Mouse (Mus musculus) hindbrain, embryonic 10.5 days (tissue): Measurements from ENCODE around the gene Ttc26. TPM values are rescaled to one million over a fixed set of nuclear protein-coding genes. Genes with fewer than 3 reads are reported as not detected.
"Not testable (repeated sequence)": the region's sequence is repeated elsewhere in the genome, so short reads cannot be mapped to it uniquely, and the experiment has no call there.

Experiments
- DNase-seq: peaks from one replicate; pipeline ENCODE4 v3.0.0-alpha.2; 2017; ENCODE audit warnings: low spot score
- H3K27ac ChIP-seq: fragments of 300-500 bp; sonication (generic); 2 replicates; pipeline ENCODE4 v1.5.1; 2016; ENCODE audit warnings: mild to moderate bottlenecking, moderate library complexity
- H3K27me3 ChIP-seq: fragments of 300-500 bp; sonication (generic); 2 replicates; pipeline ENCODE4 v1.6.1; 2016; ENCODE audit warnings: mild to moderate bottlenecking; ENCODE audit not compliant: poor library complexity, insufficient read depth, severe bottlenecking
- H3K36me3 ChIP-seq: fragments of 300-500 bp; sonication (generic); 2 replicates; pipeline ENCODE4 v1.6.1; 2016; ENCODE audit warnings: mild to moderate bottlenecking, moderate library complexity
- H3K4me1 ChIP-seq: fragments of 300-500 bp; sonication (generic); replicated peaks from 2 replicates; pipeline ENCODE4 v1.6.1; 2016; ENCODE audit warnings: mild to moderate bottlenecking
- H3K4me3 ChIP-seq: fragments of 300-500 bp; sonication (generic); 2 replicates; pipeline ENCODE4 v1.5.1; 2016; ENCODE audit warnings: mild to moderate bottlenecking, moderate library complexity
- H3K9me3 ChIP-seq: fragments of 300-500 bp; sonication (generic); 2 replicates; pipeline ENCODE4 v1.6.1; 2016; ENCODE audit warnings: mild to moderate bottlenecking, moderate library complexity
- WGBS: fragments of 180-500 bp; shearing (Covaris S2); methylation state at CpG from one replicate; pipeline ENCODE4 v1.1.7; 2016; 5-methylcytosine and 5-hydroxymethylcytosine counted together
- polyA plus RNA-seq: library from polyadenylated mRNA; unstranded; fragments of >200 nt; fragmentation: Nextera tagmentation; extraction: Ambion mirVana; gene quantifications from 2 replicates; pipeline ENCODE4 v1.2.1, GENCODE M21; 2016

Gene Ttc26
- polyA plus RNA-seq, 1 experiment from 2014 or later: 14.3 TPM

DNA sequence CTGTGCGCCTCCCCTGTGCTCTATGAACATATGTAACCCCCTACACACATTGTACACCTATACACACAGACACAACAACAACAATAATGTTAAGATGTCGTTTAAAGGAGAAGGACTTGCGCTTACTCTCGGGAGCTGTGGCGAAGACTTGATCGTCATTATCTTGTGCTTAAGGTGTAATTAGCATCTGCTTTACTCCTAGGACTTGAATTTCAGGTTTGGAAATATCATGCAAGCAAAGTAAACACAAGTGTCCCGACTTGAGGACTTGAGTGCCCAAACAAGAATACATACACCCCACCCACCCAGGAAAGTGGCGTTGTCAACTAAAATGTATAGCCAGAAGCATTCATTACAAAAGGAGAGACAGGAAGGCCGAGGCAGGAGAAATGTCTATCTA, 31.5 kb upstream of the Ttc26 start:
- no peak overlapping the region for H3K4me3 ChIP-seq
- 80% methylated on average over 9 of the region's 9 CpGs for WGBS
- H3K36me3 ChIP-seq: no peaks in the 10 kb centered on the region
- no peak for DNase-seq
- no peaks in the 10 kb centered on the region for H3K9me3 ChIP-seq
- peaks cover 55% of the 10 kb centered on the region for H3K27me3 ChIP-seq
- peaks cover 12% of the 10 kb centered on the region for H3K4me1 ChIP-seq
- H3K27ac ChIP-seq: no peak overlapping the region

DNA sequence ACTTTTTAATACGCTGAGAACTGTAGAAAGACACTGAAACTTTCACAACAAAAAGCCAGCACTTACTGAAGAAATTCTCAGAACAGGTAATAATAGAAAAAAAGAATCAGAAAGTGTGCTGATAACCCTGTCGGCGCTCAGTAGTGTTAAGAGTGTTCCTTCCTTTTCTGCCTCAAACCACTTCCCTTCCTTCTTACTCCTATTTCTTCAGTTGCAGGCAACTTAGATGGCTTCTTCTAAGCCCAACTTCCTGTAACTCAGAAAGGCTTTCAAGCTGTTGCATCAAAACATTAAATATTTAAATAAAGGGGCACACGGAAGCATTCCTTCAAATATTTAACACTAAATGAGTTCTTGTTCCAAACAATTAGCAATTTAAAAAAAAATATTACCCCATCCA, 29.3 kb upstream of the Ttc26 start:
- no peaks in the 10 kb centered on the region for H3K36me3 ChIP-seq

DNA sequence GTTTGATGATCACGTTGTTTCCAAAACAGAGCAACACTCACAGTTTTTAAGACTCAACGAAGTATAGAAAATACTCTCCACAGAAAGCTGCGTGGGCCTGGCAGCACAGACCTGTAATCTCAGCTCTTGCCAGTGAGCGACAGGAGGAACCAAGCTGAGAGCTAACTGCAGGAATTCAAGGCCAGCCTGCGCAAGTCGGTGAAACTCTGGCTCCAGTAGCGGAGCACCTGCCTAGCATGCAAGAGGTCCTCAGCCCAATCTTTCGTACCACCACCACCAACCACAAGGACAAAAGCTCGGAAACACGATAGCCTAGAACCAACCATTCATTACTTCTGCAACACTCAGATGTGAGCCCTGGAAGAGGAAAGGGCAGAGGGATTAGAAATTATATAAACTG, 28.8 kb upstream of the Ttc26 start:
- Histone ChIP-seq H3K9me3 (no peaks in the 10 kb centered on the region), H3K4me1 (peaks cover 21% of the 10 kb centered on the region), H3K4me3 (peak overlapping the region; percentile 60; the same call in 1 of the 2 replicates), H3K27me3 (peaks cover 81% of the 10 kb centered on the region), H3K36me3 (no peaks in the 10 kb centered on the region), H3K27ac (no peak overlapping the region)
- WGBS: 9% methylated on average over 10 of the region's 10 CpGs
- DNase-seq: peak; percentile 40

More for the DNA sequence above, 29.3 kb upstream of the Ttc26 start:
- DNase-seq: no peak
- Histone ChIP-seq H3K4me1 (peaks cover 21% of the 10 kb centered on the region), H3K27ac (no peak overlapping the region), H3K27me3 (peaks cover 76% of the 10 kb centered on the region), H3K9me3 (no peaks in the 10 kb centered on the region), H3K4me3 (no peak overlapping the region)
- WGBS: 59% methylated on average over 4 of the region's 4 CpGs

DNA sequence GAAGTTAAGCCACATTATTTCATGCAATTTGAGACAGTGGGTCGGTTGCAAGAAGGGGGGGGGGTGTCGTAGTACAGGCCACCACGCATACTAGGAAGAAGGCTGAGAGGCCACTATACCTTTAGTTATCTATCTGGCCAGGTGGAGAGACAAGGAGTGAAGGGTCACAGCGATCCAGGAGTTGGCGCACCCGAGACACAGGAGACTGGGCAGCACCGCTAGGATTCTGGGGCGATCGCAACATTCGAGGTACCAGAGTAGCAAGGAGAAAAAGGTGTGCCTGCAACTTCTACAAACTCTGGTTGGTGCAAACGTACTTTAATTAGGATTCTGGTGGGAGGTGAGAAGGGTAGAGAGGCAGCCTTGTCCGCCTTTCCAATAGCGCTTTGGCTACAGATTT, 28.1 kb upstream of the Ttc26 start:
- peaks cover 21% of the 10 kb centered on the region for H3K4me1 ChIP-seq
- H3K27me3 ChIP-seq: peaks cover 89% of the 10 kb centered on the region
- WGBS: 7% methylated on average over 13 of the region's 13 CpGs
- H3K9me3 ChIP-seq: no peaks in the 10 kb centered on the region
- peak; percentile 27 for DNase-seq
- no peak overlapping the region for H3K27ac ChIP-seq
- no peaks in the 10 kb centered on the region for H3K36me3 ChIP-seq
- peak overlapping the region; percentile 60 for H3K4me3 ChIP-seq

DNA sequence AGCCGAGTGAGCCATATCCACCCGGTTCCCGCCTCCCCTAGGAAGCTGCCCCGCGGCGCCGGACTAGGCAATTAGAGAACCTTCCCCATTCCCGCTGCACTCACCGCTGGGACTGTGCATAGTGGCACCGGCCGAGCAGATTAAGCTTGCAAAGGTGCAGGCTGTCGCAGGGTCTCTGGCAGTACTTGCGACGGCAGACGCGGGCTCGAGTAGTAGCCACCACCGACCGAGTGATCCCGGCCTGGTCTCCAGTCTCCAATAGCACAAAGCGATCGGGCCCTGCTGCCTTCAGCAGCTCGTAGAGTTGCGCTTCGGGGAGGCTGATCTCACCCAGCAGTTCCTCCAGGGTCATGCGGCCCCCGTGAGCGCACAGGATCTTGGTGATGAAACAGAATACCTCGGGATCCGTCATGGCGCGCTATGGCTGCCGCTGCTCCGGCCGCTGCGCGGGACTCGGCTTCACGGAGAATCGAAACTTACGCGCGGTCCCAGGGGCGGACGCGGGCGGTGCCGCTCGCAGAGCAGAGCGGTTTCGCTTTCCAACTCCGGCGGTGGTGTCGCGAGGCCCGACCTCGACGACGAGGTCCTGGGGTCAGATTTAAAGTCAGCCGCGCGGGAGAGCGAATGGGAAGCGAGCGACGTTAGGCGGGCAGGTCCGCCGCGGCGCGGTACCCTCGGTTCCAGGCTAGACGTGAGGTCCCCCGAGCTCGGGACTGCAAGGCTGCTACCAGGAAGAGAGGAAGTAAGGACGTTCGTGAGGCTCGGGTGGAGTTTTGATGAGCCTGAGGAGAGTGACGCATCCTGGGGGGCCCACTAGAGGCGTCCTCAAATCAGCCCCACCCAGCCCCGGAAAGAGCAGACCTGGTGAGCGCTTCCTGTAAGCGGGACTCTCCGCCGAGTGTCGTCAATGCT, 27.2 kb upstream of the Ttc26 start, which contains the start of gene Zc3hav1:
Gene Zc3hav1, minus strand, starts transcription at position 793 of the 912 bp plus-strand sequence.
- H3K4me1 ChIP-seq: peaks cover 21% of the 10 kb centered on the region
- WGBS: under 1% methylated on average over 87 of the region's 87 CpGs
- H3K27me3 ChIP-seq: peaks cover 91% of the 10 kb centered on the region
- peak; percentile 67 for DNase-seq
- peak within 1 kb of the TSS; percentile 79 for H3K27ac ChIP-seq
- no peaks in the 10 kb centered on the region for H3K36me3 ChIP-seq
- H3K9me3 ChIP-seq: no peaks in the 10 kb centered on the region
- H3K4me3 ChIP-seq: peak within 1 kb of the TSS; percentile 60

DNA sequence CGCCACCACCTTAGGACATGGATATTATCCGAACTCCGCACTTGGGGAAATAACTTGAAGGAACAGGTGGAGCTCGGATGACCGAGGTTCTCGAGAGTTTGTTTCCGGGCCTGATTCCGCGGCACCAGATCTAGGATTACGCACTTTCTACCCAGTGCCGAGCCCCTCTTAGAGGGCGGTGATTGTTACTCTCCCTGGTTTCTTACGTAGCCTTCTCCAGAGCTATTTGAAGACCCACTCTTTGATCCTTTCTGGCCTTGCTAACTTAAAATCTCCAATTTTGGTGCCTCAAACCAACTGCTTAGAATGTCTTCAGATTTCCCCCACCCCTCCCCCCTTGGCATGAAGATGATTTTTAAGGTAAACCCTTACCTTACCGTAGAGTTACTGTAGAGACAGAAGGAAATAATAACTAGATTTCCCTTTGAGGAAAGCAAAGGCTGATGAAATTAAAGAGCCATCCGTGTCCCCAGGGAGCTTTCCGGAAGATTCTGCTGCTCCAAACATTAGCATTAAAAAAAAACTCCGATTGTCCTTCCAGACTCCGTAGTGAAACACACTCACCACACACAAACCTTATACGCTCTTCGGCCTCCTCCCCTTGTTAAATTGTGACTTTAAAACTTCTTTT, 26.4 kb upstream of the Ttc26 start:
- H3K9me3 ChIP-seq: no peaks in the 10 kb centered on the region
- WGBS: 1% methylated on average over 20 of the region's 20 CpGs
- H3K4me1 ChIP-seq: peaks cover 21% of the 10 kb centered on the region
- peaks cover 86% of the 10 kb centered on the region for H3K27me3 ChIP-seq
- 0 out of 2 replicates have a peak overlapping the region, but pooled peaks have one; percentile 79 for H3K27ac ChIP-seq
- H3K36me3 ChIP-seq: no peaks in the 10 kb centered on the region
- no peak for DNase-seq
- peak overlapping the region; percentile 60 for H3K4me3 ChIP-seq

DNA sequence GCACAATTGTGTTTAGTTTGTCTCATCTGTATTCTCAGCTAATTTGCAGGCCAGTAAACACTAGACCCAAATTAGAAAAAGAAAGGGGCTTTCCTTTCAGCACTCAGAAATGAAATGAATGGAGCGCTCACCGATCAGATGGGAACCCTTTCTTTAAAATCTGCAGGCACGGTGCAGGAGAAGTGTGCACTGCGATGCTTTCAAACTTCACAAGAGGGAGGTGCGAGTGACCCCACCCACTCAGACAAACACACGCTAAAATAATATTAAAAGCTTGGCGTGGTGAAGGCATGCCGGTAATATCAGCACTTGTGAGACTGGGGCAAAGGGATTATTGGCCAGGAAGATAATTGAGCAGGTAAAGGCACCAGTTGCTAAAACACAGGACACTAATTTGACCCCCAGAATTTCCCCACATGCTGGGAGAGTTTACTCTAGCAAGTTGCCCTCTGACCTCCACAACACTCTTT, 25.9 kb upstream of the Ttc26 start:
- H3K9me3 ChIP-seq: no peaks in the 10 kb centered on the region
- 3% methylated on average over 8 of the region's 8 CpGs for WGBS
- no peak overlapping the region for H3K27ac ChIP-seq
- H3K36me3 ChIP-seq: no peaks in the 10 kb centered on the region
- peaks cover 80% of the 10 kb centered on the region for H3K27me3 ChIP-seq
- peaks cover 21% of the 10 kb centered on the region for H3K4me1 ChIP-seq
- DNase-seq: peak; percentile 15
- H3K4me3 ChIP-seq: peak overlapping the region; percentile 60

DNA sequence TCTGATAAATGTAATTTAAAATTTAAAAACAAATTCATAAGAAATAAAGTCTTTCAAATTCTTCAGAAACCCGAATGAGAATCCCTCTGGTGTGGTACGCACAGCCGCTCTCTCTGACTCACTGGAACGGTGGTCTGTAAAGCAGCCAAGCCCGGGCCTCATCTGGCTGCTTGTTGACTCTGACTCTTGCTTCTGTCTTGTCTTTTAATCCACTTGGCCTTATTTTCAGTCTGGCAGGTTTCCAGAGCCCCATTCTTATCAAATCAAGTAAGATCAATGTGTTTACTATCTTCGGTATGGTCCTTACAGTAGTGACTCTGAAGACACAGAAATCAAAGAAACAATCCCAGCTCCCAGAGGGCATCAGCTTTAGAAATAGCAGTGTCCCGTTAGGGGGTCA, 25.4 kb upstream of the Ttc26 start:
- Histone ChIP-seq H3K9me3 (no peaks in the 10 kb centered on the region), H3K36me3 (no peaks in the 10 kb centered on the region), H3K27ac (no peak overlapping the region), H3K27me3 (peaks cover 76% of the 10 kb centered on the region), H3K4me3 (no peak overlapping the region), H3K4me1 (peaks cover 21% of the 10 kb centered on the region)
- peak; percentile 12 for DNase-seq
- WGBS: 5% methylated on average over 7 of the region's 7 CpGs

DNA sequence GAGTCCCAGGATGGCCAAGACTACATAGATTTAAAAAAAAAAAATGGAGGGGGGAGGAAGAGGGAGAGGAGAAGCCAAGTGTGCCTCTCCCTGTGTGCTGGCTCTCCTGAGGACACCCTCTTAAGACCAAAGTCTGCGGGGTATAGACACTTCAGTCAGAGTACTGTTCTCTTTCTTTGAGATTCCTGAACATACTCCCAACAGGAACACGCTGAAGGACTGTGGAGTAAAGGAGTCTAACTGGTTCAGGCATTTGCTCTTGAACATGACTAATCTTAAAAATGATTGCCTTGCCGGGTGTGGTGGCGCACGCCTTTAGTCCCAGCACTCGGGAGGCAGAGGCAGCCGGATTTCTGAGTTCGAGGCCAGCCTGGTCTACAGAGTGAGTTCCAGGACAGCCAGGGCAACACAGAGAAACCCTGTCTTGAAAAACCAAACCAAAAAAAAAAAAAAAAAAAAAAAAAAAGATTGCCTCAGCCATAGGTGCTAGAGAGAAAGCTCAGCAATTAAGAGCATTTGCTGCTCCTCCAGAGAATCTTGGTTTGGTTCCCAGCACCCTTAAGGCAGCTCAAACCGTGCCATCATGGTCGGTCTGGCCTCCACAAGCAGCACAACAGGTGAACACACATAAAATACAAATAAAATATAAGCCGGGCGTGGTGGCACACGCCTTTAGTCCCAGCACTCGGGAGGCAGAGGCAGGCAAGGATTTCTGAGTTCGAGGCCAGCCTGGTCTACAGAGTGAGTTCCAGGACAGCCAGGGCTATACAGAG, 24.4 kb upstream of the Ttc26 start:
- H3K36me3 ChIP-seq, DNase-seq, H3K9me3 ChIP-seq, H3K27ac ChIP-seq, H3K4me3 ChIP-seq: not testable (repeated sequence)
- WGBS: 83% methylated on average over 15 of the region's 15 CpGs
- Histone ChIP-seq H3K4me1 (peaks cover 21% of the 10 kb centered on the region), H3K27me3 (peaks cover 66% of the 10 kb centered on the region)

DNA sequence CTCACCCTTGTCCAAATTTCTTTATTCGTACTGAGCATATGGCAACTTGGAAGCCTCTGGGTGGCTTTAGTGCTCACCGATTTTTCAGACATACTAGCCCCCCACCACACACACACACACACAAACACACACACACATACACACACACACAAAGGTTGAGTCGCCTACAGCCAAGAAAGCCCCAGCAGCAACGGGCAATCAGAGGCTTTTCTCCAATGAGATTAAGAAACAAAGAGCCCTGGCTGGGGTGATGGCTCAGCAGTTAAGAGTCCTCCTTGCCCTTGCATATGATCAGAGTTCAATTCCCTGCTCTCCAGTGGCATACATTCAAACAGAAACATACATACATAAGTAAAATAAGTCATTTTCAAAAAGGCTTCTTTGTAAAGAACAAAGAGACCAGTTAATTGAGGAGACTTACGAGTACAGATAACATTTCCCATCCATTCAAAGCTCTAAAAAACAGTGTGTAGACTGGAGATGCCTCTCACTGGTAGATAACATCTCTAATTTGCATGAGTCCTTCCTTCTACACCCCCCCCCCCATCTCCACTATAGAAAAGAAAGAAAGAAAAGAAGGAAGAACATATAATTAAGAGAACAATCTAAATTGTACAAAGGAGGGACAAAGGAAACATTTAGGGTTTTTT, 23.5 kb upstream of the Ttc26 start:
- H3K4me1 ChIP-seq: peaks cover 21% of the 10 kb centered on the region
- no peak overlapping the region for H3K27ac ChIP-seq
- H3K4me3 ChIP-seq: no peak overlapping the region
- WGBS: 49% methylated on average over 5 of the region's 5 CpGs
- H3K27me3 ChIP-seq: peaks cover 57% of the 10 kb centered on the region
- no peak for DNase-seq
- no peaks in the 10 kb centered on the region for H3K36me3 ChIP-seq
- no peaks in the 10 kb centered on the region for H3K9me3 ChIP-seq

DNA sequence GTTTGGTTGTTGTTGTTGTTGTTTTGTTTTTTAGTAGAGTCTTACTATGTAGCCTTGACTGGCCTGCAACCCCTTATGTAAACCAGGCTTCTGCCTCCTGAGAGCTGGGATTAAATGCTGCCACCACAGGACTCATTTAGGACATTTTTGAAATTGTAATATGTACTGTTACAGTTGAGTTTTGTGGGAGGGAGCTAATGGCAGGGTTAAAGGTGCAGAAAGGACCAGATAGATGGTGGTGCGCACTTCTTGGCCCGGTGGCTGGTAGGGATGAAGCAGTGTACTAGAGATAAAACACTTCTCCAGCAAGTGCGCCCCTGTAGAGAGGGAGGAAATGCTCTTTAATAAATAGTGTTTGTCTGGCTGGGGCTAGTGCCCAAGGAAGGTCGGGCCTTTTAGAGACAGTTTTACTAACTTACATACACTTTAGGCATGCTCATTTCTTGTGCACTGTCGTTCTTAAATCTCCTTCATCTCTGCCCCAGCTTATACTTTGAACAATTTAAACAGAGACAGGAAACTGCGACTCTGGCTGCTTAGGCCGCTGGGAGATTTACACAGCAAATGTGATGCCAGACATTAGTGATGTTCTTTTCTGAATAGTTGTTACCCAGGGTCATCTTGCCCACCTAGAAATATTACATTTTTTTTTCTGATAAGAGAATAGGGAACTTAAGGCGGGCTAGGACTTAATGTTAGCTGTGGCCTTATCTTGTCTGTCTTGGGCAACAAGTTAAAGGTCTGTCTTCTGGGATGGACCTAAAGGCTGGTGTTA, 22.8 kb upstream of the Ttc26 start:
- H3K4me3 ChIP-seq: no peak overlapping the region
- H3K27ac ChIP-seq: no peak overlapping the region
- H3K9me3 ChIP-seq: no peaks in the 10 kb centered on the region
- no peak for DNase-seq
- H3K36me3 ChIP-seq: no peaks in the 10 kb centered on the region
- peaks cover 50% of the 10 kb centered on the region for H3K27me3 ChIP-seq
- WGBS: 75% methylated on average over 8 of the region's 8 CpGs
- H3K4me1 ChIP-seq: peaks cover 23% of the 10 kb centered on the region
